Mouse (Mus musculus) forebrain, embryonic 14.5 days (tissue): ENCODE data around the gene Cactin. TPM values are rescaled to one million over a fixed set of nuclear protein-coding genes. Genes with fewer than 3 reads are reported as not detected.

Source experiments
- ATAC-seq: fragments of 200-750 bp; cut with Nextera tagmentation; 2 replicates; pipeline ENCODE4 v1.8.0; 2017; ENCODE audit warnings: mild to moderate bottlenecking, moderate library complexity
- DNase-seq: peaks from one replicate; pipeline ENCODE4 v3.0.0-alpha.2; 2015; ENCODE audit warnings: low spot score
- H3K27ac ChIP-seq: fragments of 300-500 bp; sonication (generic); 2 replicates; pipeline ENCODE4 v1.5.1; 2014; ENCODE audit warnings: low read depth, mild to moderate bottlenecking, control low read depth, low read length, moderate library complexity
- H3K27me3 ChIP-seq: fragments of 300-500 bp; sonication (generic); replicated peaks from 2 replicates; pipeline ENCODE4 v1.6.1; 2014; ENCODE audit warnings: low read length, control low read depth, mixed read lengths; ENCODE audit not compliant: control insufficient read depth, insufficient read depth
- H3K36me3 ChIP-seq: fragments of 300-500 bp; sonication (generic); 2 replicates; pipeline ENCODE4 v1.6.1; 2014; ENCODE audit warnings: low read length, control low read depth; ENCODE audit not compliant: control insufficient read depth, insufficient read depth
- H3K4me1 ChIP-seq: fragments of 300-500 bp; sonication (generic); 2 replicates; pipeline ENCODE4 v1.6.1; 2014; ENCODE audit warnings: antibody characterized with exemption, low read length, control low read depth; ENCODE audit not compliant: control insufficient read depth, insufficient read depth
- H3K4me2 ChIP-seq: fragments of 300-500 bp; sonication (generic); 2 replicates; pipeline ENCODE4 v1.6.1; 2014; ENCODE audit warnings: mild to moderate bottlenecking, control low read depth, low read length
- H3K4me3 ChIP-seq: fragments of 300-500 bp; sonication (generic); 2 replicates; pipeline ENCODE4 v1.5.1; 2014; ENCODE audit warnings: low read depth, low read length, control low read depth
- H3K9ac ChIP-seq: fragments of 300-500 bp; sonication (generic); 2 replicates; pipeline ENCODE4 v1.6.1; 2014; ENCODE audit warnings: mild to moderate bottlenecking, low read length, control low read depth, moderate library complexity
- H3K9me3 ChIP-seq: fragments of 300-500 bp; sonication (generic); replicated peaks from 2 replicates; pipeline ENCODE4 v1.6.1; 2016; ENCODE audit warnings: low read length, control low read depth, mixed read lengths; ENCODE audit not compliant: control insufficient read depth
- WGBS: fragments of 180-500 bp; shearing (Covaris S2); extraction: QIAGEN DNeasy Blood & Tissue Kit; methylation state at CpG from one replicate; pipeline ENCODE4 v1.1.7; 2014; 5-methylcytosine and 5-hydroxymethylcytosine counted together
- microRNA-seq: library from miRNA; unstranded; fragments of <30 nt; microRNA quantifications from one replicate; pipeline ENCODE4, GENCODE M21; 2016
- polyA plus RNA-seq: library from polyadenylated mRNA; unstranded; fragments of >200 nt; fragmentation: Nextera tagmentation; extraction: Ambion mirVana; gene quantifications from 2 replicates; pipeline ENCODE4 v1.2.1, GENCODE M21; 2014

Gene Cactin
- polyA plus RNA-seq, 1 experiment from 2014 or later, result 16.8 TPM

GRCm38 (mm10) chr10:81367207-81367495, 46.2 kb downstream of the Cactin start:
- peaks cover 16% of the 10 kb centered on the region for H3K4me1 ChIP-seq
- no peak overlapping the region for H3K9ac ChIP-seq
- 80% methylated on average over 6 of the region's 6 CpGs for WGBS
- ATAC-seq (no peak), DNase-seq (no peak)
- no peak overlapping the region for H3K27ac ChIP-seq
- H3K36me3 ChIP-seq, result peaks cover 62% of the 10 kb centered on the region
- no peak overlapping the region for H3K4me3 ChIP-seq
- peaks cover 27% of the 10 kb centered on the region for H3K27me3 ChIP-seq
- H3K9me3 ChIP-seq, result no peaks in the 10 kb centered on the region
- H3K4me2 ChIP-seq, result no peak overlapping the region

- peaks cover 47% of the 10 kb centered on the region for H3K36me3 ChIP-seq
- H3K4me2 ChIP-seq, result no peak overlapping the region
These were observed 54.4 kb downstream of the Cactin start for GRCm38 (mm10) chr10:81375322-81375721.

More at GRCm38 (mm10) chr10:81375322-81375721, 54.4 kb downstream of the Cactin start:
- H3K4me1 ChIP-seq, result peaks cover 18% of the 10 kb centered on the region
- ATAC-seq (no peak), DNase-seq (no peak)
- H3K9me3 ChIP-seq, result no peaks in the 10 kb centered on the region
- H3K27me3 ChIP-seq, result no peaks in the 10 kb centered on the region
- H3K9ac ChIP-seq, result no peak overlapping the region
- no peak overlapping the region for H3K4me3 ChIP-seq
- no peak overlapping the region for H3K27ac ChIP-seq
- WGBS, result 96% methylated on average over 10 of the region's 10 CpGs

Small RNA genes within 50 kb of the gene (microRNA-seq; reads per million reads assigned to microRNA genes)
- 7.9 reads per million, percentile 30 among the genes with 10 or more reads in this experiment for gene Mir3057

Other genes with a start within 250 kb of the Cactin start
- 0.14 and 0.25 TPM in 2 replicates for gene Creb3l3, start 222.2 kb upstream of the Cactin start, polyA plus RNA-seq
- 180 and 203 TPM in 2 replicates for gene Map2k2, start 215.2 kb upstream of the Cactin start, polyA plus RNA-seq
- 6.2 and 8.2 TPM in 2 replicates for gene Zbtb7a, start 185.9 kb upstream of the Cactin start, polyA plus RNA-seq
- gene Pias4, start 153.2 kb upstream of the Cactin start, polyA plus RNA-seq, result 44.0 and 45.5 TPM in 2 replicates
- gene Eef2, start 144.5 kb upstream of the Cactin start, polyA plus RNA-seq, result 474 and 520 TPM in 2 replicates
- gene Dapk3, start 138.1 kb upstream of the Cactin start, polyA plus RNA-seq, result 49.0 and 50.0 TPM in 2 replicates
- not detected in 2 replicates for gene 4930442H23Rik, start 137.3 kb upstream of the Cactin start, polyA plus RNA-seq
- not detected in 2 replicates for gene Nmrk2, start 119.1 kb upstream of the Cactin start, polyA plus RNA-seq
- 56.6 and 78.4 TPM in 2 replicates for gene Atcay, start 90.3 kb upstream of the Cactin start, polyA plus RNA-seq
- 7.5 and 13.4 TPM in 2 replicates for gene Zfr2, start 87.9 kb upstream of the Cactin start, polyA plus RNA-seq
- 12.3 and 17.4 TPM in 2 replicates for gene Matk, start 68.2 kb upstream of the Cactin start, polyA plus RNA-seq
- gene Mrpl54, start 54.2 kb upstream of the Cactin start, polyA plus RNA-seq, result 107 and 136 TPM in 2 replicates
- gene Apba3, start 54.1 kb upstream of the Cactin start, polyA plus RNA-seq, result 30.5 and 36.8 TPM in 2 replicates
- 4.8 and 7.0 TPM in 2 replicates for gene Tjp3, start 29.5 kb upstream of the Cactin start, polyA plus RNA-seq
- 76.4 and 114 TPM in 2 replicates for gene Pip5k1c, start 28.1 kb upstream of the Cactin start, polyA plus RNA-seq
- gene Tbxa2r, start 7.6 kb downstream of the Cactin start, polyA plus RNA-seq, result 2.9 and 4.1 TPM in 2 replicates
- gene Gipc3, start 22.2 kb downstream of the Cactin start, polyA plus RNA-seq, result not detected in 2 replicates
- 42.5 and 44.4 TPM in 2 replicates for gene Hmg20b, start 29.4 kb downstream of the Cactin start, polyA plus RNA-seq
- gene Mfsd12, start 36.4 kb downstream of the Cactin start, polyA plus RNA-seq, result 4.1 and 4.9 TPM in 2 replicates
- gene 4930404N11Rik, start 44.7 kb downstream of the Cactin start, polyA plus RNA-seq, result 0.33 TPM in 1 of 2 replicates, not detected in the other
- 101 and 109 TPM in 2 replicates for gene Fzr1, start 57.4 kb downstream of the Cactin start, polyA plus RNA-seq
- gene Dohh, start 63.3 kb downstream of the Cactin start, polyA plus RNA-seq, result 78.7 and 78.8 TPM in 2 replicates
- 3.6 and 4.8 TPM in 2 replicates for gene Gm48551, start 63.4 kb downstream of the Cactin start, polyA plus RNA-seq
- gene Gm48552, start 67.9 kb downstream of the Cactin start, polyA plus RNA-seq, result 0.65 and 0.69 TPM in 2 replicates
- 1.5 and 2.0 TPM in 2 replicates for gene Smim24, start 71.9 kb downstream of the Cactin start, polyA plus RNA-seq
- gene Nfic, start 134.5 kb downstream of the Cactin start, polyA plus RNA-seq, result 16.6 and 17.9 TPM in 2 replicates
- 57.9 and 69.6 TPM in 2 replicates for gene Celf5, start 161.6 kb downstream of the Cactin start, polyA plus RNA-seq
- 36.8 and 52.0 TPM in 2 replicates for gene Ncln, start 175.3 kb downstream of the Cactin start, polyA plus RNA-seq
- 0.26 and 0.53 TPM in 2 replicates for gene S1pr4, start 179.0 kb downstream of the Cactin start, polyA plus RNA-seq
- 0.90 and 1.2 TPM in 2 replicates for gene Gna15, start 203.1 kb downstream of the Cactin start, polyA plus RNA-seq
- 97.6 and 98.9 TPM in 2 replicates for gene Gna11, start 224.1 kb downstream of the Cactin start, polyA plus RNA-seq
- gene Aes, start 238.4 kb downstream of the Cactin start, polyA plus RNA-seq, result 415 and 532 TPM in 2 replicates